Mouse (Mus musculus) liver, postnatal 0 days (tissue): Measurements from ENCODE around the gene Mrpl52.

ENCODE experiments used
- CTCF ChIP-seq: sonication (generic); IDR thresholded peaks from 2 replicates; pipeline ENCODE4 v1.5.1; 2016; ENCODE audit warnings: antibody characterized with exemption, low read depth
- EP300 ChIP-seq: IDR thresholded peaks from 2 replicates; pipeline ENCODE4 v1.6.1; 2016; ENCODE audit warnings: antibody characterized with exemption, low read depth, mild to moderate bottlenecking

DNA sequence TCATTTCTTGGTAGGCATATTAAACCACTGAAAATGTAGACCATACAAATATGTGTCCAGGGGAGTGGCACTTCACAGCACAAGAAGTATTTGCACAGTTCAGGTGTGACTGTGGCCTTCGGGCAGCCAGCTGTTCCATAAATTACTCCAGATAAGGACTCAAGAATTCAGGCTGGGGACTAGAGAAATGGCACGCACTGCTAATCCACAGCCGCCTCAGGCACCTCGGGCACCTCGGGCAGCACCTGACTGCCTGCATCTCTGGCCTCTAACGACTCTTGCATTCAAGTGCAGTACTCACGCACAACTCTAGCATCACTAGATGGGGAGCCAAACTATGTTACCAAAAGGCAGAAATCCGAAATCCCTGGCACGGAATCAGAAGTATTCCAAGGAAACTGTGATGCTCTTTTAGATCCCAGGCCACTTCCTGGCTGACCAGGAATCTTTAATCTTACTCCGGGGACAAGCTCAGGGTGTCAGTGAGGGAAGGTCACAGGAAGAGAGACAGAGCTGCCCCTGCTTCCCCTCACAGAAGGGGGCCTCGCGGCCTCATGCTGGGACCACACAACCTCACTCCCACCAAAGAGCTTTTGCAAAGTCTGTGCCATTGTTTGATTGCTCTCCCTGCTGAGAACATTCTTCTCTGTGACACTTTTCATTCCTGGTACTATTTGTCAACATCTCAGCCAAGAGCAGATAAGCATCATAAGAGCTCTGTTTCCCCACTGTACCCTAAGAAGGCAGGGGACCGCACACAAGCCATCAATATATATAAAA is 11.3 kb upstream of the Mrpl52 start:
- no peak for TF ChIP-seq CTCF
- TF ChIP-seq EP300 = no peak
